Mouse (Mus musculus) cerebellum, postnatal 4 days (tissue): Measurements from ENCODE around the gene Etv2.
A peak's percentile ranks its signal among the peaks of the same experiment; 100 is the strongest.

Experiments
- DNase-seq, 2 experiments: peaks; one replicate each; pipeline ENCODE4 v3.0.0; 2022; ENCODE audit warnings: low spot score in 2 of 2, mixed read lengths in 1 of 2

Etv2 gene

GRCm38 (mm10) chr7:30613529-30614112 is 22.0 kb downstream of the Etv2 start:
- DNase-seq = peak in 1 of 2 experiments; percentile 71

GRCm38 (mm10) chr7:30612654-30613402 is 22.8 kb downstream of the Etv2 start, which contains the start of gene Upk1a:
Upk1a (minus strand) TSS chr7:30612847.
- DNase-seq = no peak

DNA sequence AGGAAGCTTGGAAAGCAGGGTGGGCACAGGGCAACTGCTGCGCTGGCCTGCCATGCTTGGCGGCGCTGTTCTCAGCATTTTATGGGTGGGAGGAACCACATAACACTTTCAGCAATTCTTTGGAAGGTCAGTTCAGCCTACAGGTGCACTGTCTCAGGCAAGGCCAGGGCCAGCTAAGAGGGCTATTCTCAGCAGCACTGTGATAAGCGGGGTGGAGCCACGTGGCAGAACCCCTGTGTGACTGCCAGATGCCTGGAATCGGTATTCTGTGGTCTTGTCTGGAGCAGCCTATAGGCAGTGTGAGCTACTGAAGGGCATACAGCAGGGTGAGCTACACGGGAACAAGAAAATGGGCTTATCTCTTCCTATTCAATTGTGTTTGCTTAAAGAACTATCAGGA is 25.6 kb downstream of the Etv2 start:
- no peak for DNase-seq

GRCm38 (mm10) chr7:30608476-30608875 is 27.2 kb downstream of the Etv2 start:
- no peak for DNase-seq

GRCm38 (mm10) chr7:30607706-30608309 is 27.8 kb downstream of the Etv2 start:
- peak; percentile 37 to 60 for DNase-seq

GRCm38 (mm10) chr7:30604944-30605343 is 30.7 kb downstream of the Etv2 start:
- DNase-seq = no peak

GRCm38 (mm10) chr7:30604424-30604823 is 31.2 kb downstream of the Etv2 start:
- DNase-seq = no peak

DNA sequence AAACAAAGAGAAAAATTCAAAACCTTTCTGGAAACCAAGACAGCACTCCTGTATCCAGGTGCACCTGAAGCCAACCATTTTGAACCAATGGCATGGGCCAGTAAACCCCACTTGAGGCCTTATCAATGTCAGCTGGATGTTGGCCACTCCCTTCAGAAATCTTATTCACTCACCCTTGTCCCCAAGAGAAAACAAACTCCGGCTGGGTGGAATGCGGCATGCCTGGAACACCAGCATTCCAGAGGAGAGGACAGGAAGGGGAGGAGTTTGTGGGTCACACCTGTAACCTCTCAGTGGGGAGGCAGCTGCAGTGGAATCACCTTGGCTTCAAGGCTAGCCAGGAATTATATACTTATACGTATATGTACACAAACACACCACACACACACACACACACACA is 33.1 kb downstream of the Etv2 start:
- no peak for DNase-seq

DNA sequence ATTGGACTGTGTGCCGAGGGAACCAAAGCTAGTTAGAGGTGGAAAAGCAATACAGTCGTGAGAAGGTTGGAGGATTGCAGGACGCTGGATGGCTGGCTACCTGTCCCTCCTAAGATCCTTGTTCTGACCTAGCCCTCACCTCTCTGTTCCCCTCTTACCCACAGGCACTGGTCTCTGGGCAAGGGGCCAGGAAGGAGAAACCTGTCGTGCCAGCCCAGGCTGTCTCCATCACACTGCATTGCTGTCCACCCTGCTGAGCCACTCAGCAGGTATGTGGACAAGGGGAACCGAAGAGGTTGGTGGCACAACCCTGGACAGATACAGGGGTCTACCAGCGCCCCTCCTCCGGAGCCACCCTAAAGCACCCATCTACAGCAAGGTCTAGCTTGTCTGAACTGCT is 35.0 kb downstream of the Etv2 start:
- no peak for DNase-seq

DNA sequence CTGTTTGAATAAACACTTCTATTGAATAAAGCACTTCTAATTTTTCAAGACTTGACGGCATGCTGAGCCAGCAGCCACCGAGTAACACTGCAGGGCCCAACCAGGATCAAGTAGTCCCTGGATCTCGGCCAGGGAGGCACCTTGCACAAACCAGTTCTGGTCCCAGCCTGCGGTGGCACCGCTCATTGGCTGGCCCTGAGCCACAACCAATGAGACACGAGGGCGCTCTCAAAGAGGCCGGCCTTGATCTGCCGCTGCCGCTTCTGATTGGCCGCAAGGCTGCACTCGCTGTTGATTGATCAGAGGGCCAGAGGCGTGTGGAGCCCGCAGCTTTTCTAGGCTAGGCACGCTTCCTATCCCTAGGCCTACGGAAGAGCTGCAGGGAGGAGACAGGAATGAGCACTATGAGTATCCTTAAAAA is 35.7 kb downstream of the Etv2 start:
- DNase-seq = peak; percentile 79 to 90

DNA sequence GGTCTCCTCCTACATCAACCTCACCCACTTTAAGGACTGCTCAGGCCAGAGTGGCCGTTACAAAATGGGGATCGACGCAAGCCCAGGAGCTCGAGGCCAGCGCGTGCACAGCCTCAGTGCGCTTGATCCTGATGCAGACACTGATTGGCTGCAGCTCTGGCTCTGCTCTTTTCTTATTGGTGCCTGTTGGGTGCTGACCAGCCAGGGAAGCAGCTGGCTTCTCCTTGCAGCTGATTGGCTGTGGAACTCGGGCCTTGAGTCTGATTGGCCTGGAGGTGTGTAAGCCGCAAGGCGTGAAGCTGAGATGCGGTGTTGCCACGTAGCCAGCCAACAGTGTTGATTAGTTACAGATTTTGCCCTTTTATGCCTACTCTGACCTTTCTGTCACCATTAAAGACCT is 36.9 kb downstream of the Etv2 start, which contains the start of gene Zbtb32:
TSS of gene Zbtb32 (minus strand) at position 124 of the 400 bp plus-strand sequence.
- no peak for DNase-seq

GRCm38 (mm10) chr7:30596811-30597210 is 38.8 kb downstream of the Etv2 start:
- no peak for DNase-seq

- no peak for DNase-seq
Measured at GRCm38 (mm10) chr7:30596093-30596492, 39.6 kb downstream of the Etv2 start.

DNA sequence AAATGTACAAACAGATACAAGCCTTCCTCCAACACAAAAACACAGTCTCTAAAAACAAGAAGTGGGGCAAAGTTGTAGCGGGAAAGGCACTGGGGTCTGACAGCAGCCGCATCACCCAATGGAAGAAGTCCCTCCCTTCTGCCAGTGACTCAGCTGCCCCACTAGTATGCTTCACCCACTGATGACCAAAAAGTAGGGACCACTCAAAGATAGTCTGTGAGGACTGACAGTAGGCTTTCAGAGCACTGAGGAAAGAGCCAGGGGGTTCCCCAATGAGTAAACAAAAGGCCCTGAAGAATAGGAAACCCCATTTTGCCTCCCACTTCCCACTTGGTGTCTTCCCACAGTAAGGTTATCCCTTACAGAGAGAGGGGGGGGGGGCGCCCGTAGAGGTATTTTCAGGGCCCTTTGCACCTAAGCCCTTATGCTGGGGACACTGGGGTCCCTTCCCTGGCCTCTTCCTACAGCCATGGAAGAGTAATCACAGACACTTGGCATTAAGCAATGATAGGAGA is 41.1 kb downstream of the Etv2 start:
- no peak for DNase-seq

- no peak for DNase-seq
Measured at GRCm38 (mm10) chr7:30593579-30594509, 41.8 kb downstream of the Etv2 start.

DNA sequence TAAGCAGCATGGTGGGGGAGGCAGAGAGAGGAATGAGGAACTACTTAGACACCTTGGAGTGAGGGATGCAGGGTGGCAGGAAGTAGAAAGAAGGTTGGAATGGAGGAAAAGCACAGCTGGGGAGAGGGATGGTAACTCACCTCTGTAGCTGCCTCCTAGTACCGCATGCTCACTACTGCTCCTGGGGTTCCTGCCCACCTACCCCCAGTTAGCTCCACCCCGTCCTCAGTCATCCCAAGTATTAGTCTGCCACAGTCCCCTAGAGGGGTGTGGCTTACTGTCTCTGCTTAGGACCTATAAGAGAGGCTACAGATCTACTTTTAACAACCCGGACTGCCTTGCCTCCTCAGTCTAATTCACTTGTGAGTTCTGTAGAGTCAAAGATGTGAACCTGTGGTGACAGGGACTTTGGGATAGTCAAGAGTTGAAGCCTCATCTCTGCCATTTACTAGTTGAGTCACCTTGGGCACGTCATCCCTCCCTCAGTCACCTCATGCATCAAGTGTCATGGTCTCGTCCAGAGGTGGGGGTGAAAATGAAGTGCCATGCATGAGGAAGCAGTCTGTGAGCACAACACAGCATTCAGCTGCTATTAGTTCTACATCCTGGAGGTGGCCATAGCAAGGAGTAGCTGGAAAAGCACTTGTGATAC is 42.8 kb downstream of the Etv2 start:
- DNase-seq = no peak

DNA sequence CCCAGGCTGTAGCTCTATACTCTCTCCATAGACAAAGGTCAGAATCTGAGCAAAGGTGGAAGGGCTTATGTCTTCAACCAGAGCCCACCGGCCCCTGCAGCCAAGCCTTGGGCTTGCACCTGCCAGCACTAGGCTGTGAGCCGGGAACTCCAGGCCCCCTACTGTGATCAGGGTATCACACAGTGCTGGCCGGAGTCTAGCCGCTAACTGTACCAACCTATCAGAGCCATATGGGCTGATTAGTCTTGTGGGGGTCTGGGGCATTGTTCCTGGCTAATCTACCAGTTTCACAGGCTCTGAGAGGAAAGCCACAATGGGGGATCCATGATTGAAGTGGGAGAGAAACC is 44.1 kb downstream of the Etv2 start:
- no peak for DNase-seq

DNA sequence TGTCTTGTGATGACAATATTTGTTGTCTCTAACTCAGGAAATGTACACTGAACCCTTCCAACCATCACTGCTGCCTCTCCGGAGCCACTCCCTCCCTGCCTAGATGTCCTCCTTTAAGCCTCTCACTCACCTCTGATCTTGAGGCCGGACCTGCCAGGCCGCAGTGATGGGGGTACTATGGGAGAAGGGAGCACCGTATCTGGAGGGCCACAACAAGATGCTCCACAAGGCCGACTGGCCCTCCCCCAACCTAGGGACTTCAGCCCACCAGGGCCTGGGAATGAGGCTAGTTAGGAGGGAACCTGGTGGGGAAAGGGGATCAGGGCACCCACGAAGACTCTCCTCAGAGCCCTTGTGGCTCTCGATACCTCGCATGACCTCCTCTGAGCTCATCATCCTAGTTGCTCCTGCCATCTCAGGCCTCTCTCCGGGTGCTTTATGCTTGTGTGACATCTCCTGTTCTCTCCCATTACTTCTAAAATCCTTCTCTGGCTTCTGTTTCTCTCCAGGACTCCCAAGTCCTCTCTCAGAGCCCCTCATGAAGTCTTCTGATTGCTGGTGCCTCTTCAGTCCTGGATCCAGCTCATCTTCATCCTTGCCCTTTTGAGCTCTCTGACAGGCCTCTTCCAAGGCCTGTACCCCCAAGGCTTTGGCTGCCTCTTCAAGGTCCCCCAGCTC is 44.6 kb downstream of the Etv2 start:
- DNase-seq = no peak

DNA sequence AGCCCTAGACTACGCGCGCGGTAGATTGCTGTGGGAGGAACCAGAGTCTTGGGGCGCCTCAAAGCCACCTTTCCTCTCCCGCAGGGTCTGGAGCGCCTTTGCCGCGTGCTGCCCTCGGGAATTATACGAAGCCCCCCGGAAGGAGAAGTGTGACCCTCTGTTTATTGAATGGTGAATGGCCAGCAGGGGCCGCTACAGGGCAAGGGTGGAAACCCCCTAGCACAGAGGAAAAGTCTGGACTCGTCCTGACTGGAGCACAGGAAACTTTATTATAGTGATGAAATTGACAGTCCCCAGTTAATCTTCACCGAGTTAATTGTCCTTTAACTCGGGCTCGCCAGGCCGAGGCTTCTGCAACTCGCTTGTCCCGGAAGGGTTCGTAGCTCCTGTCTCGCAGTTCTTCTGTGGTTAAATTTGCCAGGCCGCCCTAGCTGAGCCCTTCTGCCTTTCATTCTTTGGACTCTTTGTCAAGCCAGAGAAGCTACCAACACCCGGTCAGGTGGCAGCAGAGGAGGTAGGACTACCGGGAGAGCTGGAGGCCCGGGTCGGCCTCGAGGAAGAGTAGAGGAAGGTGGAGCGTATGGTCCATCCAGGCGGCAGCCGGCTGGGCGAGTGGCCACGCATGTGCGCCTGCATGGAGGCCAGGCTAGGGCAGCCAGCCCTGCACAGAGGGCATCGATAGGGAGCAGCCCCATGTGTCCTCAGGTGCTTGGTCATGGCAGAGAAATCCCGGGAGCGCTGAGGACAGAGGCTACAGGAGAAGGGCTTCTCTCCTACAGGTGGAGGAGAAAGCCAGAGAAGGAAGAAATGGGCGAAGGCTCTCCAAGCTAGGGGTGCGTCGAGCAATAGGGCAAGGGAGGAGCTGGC is 46.0 kb downstream of the Etv2 start:
- DNase-seq = peak; percentile 71 to 90
